Mouse (Mus musculus) kidney, adult 2 months (tissue): ENCODE measurements around the gene Iqcb1.

Source experiments
- CTCF ChIP-seq: fragments of 200-500 bp; conservative IDR thresholded peaks from 2 replicates; pipeline ENCODE4 v1.5.1; 2011; ENCODE audit warnings: low read depth, mild to moderate bottlenecking, control low read depth, low read length, moderate library complexity, mixed read lengths; ENCODE audit not compliant: insufficient read depth, insufficient read length
- POLR2A ChIP-seq: fragments of 200-500 bp; IDR thresholded peaks from one replicate; pipeline ENCODE4 v1.6.1; 2011; ENCODE audit warnings: low read depth, low read length, control low read depth

DNA sequence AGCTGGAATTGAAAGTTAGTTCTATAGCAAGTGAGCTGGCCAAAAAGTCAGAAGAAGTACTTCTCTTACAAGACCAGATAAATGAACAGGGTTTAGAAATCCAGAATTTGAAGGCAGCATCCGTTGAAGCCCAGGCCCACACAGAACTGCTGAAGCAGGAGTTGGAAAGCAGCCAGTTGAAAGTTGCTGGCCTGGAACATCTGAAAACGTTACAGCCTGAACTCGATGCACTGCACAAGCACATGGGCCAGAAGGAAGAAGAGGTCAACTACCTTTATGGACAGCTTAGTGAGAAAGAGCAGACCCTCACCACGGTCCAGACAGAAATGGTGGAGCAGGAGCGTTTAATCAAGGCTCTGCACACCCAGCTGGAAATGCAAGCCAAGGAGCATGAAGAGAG is 86.0 kb downstream of the Iqcb1 start:
- TF ChIP-seq POLR2A (no peak), CTCF (no peak)
